Mouse (Mus musculus): ENCODE measurements around the gene Spag8.
A peak's percentile ranks its signal among the peaks of the same experiment; 100 is the strongest.

Spag8 gene

GRCm38 (mm10) chr4:43653161-43654015 lies at the start of gene Spag8:
TSS of gene Spag8 (minus strand) at chr4:43653594.
- DNase-seq = no peak

DNA sequence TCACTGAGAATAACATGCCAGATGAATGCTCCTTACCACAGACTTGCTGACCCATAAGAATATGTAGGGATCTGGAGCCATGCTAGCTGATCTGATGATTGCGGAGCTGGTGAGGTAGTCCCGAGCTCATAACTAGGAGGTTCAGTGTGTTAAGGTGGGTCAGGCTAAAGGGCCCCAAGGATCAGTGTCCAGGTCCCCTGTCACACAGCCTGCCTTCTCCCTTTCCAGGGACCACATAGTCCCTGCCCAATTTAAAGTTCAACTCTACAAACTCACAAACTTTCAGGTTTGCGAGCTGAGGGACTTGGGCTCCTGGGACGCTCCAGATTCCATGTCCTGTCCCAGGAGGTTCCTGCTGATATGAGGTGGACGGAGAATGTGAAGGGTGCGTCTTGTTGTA lies 47.3 kb upstream of the Spag8 start, which contains the start of gene Olfr70:
TSS of gene Olfr70 (minus strand) at position 101 of the 400 bp plus-strand sequence.
- DNase-seq = no peak

DNA sequence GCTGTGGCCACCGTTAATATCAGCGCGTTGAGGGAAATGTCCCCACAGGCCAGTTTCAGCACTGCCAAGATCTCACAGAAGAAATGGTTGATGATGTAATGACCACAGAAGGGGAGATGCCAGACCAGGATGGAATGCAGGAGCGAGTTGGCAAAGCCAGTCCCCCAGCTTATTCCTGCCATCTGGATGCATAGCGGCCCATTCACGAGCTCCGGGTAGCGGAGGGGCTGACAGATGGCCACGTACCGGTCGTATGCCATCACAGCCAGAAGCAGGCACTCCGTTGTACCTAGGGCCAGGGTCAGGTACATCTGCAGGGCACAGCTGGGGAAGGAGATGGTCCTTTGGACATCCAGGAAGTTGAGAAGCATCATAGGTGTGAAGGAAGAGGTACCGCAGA lies 43.2 kb upstream of the Spag8 start:
- DNase-seq = peak; percentile 48 to 49

DNA sequence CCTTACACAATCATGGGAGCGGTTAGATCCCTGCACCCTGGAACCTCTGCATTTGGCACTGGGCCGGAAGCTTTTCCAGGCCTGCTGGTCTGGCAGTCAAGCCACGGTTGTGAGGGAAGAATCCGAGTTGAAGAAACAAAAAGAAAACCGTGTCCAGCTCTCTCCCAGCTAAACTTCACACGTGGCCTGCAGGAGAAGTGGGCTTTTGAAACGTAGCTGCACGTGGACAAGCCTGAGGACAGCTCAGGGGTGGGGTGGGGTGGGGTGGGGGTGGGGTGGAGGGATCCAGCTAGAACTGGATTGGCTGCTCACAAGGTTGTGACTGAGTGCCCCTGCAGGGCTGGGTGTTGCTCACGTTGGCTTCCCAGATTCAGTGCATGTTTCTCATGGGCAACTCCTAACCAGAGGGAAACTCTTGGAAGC lies 41.9 kb upstream of the Spag8 start:
- DNase-seq = no peak

- no peak for DNase-seq
Observed at GRCm38 (mm10) chr4:43694439-43695248, 41.2 kb upstream of the Spag8 start.

- no peak for DNase-seq
Observed at GRCm38 (mm10) chr4:43693806-43694241, 40.4 kb upstream of the Spag8 start.

DNA sequence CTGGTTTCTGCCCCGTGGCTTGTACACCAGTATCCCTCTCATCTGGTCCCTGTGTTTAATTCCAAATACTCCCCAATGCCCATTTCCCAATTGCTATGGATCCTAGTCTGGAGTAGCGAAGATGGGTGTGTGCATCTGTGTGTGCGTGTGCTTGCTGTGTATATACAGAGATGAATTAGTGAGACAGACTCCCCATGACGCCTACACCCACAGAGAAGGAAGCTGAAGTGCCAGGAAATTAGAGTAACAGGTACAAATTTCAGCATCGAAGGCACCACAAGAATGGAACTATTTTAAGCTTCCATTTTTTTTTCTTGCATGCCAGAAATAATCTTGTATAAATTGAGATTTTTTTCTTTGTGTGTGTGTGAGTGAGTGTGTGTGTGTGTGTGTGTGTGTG lies 37.6 kb upstream of the Spag8 start:
- no peak for DNase-seq

DNA sequence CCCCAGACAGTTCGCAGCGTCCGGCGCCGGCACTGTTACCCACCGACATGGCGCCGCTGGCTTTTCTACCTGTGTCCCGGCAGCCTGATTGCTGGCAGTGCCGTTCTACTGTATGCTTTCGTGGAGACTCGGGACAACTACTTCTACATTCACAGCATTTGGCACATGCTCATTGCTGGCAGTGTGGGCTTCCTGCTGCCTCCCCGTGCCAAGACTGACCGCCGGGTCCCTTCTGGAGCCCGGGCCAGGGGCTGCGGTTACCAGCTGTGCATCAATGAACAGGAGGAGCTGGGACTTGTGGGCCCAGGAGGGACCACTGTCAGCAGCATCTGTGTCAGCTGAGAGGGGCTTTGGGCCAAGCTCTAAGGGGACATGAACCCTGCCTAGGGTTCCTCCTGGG lies 36.6 kb upstream of the Spag8 start:
- DNase-seq = no peak

GRCm38 (mm10) chr4:43679416-43680043 lies 26.1 kb upstream of the Spag8 start:
- DNase-seq = no peak

DNA sequence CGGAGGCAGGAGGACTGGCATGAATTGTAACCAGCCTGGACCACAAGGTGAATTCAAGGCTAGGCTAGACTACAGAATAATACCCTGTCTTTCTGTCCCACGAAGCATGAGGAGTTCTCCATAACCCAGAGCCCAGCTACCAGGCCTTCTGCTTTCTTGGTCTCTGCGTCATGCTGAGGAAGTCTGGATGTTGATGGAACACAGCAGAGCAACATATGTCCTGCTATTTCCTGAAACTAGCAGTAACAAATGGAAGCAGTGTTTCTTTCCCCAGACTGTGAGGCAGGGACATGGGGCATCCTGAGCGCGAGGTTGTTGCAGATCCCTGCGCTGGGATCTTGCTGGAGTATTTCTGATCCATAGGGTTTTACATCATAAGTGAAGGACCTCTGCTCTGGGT lies 25.1 kb upstream of the Spag8 start:
- no peak for DNase-seq

GRCm38 (mm10) chr4:43675608-43676007 lies 22.2 kb upstream of the Spag8 start:
- DNase-seq = no peak

GRCm38 (mm10) chr4:43674974-43675373 lies 21.6 kb upstream of the Spag8 start:
- no peak for DNase-seq

DNA sequence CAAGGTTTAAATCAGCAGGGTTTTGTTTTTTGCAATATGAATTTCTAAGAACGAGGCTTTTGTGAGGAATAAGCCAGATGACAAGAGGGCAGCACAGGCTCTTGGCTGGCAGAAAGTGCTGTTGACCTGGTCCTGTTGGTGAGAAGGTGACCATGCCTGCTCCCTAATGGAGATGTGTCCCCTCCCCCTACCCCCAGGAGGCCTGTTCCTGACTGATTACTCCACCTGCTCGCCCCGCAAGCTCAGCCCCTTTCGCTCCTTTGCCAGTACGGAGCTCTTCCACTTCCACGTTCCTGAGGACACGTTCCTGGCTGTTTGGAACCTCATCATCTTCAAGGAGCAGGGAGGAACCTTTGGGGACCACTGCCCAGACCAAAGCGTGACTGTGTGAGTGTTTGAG lies 20.3 kb upstream of the Spag8 start:
- no peak for DNase-seq

DNA sequence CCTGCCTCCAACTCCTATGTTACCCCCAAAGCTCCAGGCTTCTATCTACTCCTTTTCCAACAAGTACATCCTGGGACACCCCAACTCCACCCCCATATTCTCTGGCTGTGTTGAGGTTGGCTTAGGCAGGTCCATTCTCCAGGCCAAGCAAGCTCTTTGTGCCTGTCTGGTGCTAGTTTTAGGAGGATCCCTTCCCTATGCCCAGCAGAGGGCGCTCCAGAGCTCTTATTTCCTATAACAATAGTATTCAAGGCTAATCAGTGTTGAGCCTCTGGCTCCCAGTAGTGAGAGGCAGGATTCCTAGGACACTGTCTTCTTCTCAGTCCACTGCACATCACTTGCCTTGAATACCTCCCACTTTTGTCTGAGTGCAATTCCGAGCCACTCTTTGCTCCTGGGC lies 18.7 kb upstream of the Spag8 start:
- peak; percentile 92 to 95 for DNase-seq

DNA sequence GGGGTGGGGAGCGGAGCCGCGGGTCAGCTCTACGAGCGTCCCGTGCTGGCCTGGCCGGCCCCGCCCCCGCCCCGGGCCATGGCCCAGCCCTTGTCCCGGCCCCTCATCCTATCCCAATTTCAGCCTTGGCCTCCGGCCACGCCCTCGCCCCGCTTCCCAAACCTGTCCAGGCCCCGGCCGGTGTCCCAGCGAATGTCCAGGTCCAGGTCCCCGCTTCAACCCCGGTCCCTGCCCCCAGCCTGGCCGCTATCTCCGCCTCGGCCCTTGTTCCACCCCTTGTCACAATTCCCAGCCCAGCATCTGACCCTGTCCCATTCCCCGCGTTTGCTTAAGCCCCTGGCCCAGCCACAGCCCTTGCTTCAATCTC lies 16.0 kb upstream of the Spag8 start:
- DNase-seq = peak in 1 of 2 experiments; percentile 75

- DNase-seq = peak; percentile 95 to 96
Observed at GRCm38 (mm10) chr4:43668782-43669427, 15.5 kb upstream of the Spag8 start, which contains the start of the genes Tmem8b and Fam221b. TSS of gene Tmem8b (plus strand) at chr4:43668971. TSS of gene Fam221b (minus strand) at chr4:43669145.

GRCm38 (mm10) chr4:43666412-43666811 lies 13.0 kb upstream of the Spag8 start:
- no peak for DNase-seq

GRCm38 (mm10) chr4:43657146-43657545 lies 3.8 kb upstream of the Spag8 start:
- DNase-seq = no peak

DNA sequence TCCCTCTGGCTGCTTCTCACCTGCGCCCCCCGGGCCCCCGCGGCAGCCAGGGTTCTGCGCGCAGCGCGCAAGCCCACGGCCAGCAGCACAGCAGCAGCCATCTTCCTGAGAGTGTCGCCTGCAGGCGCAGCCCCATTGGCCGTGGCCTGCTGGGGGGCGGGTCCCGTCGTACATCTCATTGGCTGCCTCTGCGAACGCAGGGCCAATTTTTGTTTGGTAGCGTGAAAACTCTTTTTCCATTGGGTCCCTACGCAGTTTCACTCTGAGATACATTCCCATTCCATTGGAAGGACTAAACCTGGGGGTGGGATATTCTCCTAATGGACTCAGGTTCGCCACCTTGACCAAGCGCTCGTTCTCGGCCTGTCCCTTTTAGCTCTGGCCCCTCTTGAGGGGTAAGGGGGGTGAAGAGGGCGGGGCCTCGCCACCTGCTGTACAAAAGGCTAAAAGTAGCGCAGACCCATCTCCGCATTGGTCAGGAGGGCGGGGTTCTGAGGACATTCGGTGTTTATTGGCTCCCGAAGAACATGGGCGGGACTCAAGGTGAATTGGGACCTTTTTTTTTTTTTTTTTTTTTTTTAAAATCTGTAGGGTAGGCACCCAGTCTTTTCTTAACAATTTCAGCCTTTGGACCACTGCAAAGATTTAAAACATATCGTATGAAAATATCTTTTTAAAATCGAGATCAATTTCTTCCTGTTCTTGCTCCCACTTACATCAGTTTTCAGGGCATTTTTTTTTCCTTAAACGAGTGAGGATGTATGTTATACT lies 3.1 kb upstream of the Spag8 start, which contains the start of gene Hint2:
TSS of gene Hint2 (minus strand) at position 128 of the 771 bp plus-strand sequence.
- peak; percentile 95 to 100 for DNase-seq

DNA sequence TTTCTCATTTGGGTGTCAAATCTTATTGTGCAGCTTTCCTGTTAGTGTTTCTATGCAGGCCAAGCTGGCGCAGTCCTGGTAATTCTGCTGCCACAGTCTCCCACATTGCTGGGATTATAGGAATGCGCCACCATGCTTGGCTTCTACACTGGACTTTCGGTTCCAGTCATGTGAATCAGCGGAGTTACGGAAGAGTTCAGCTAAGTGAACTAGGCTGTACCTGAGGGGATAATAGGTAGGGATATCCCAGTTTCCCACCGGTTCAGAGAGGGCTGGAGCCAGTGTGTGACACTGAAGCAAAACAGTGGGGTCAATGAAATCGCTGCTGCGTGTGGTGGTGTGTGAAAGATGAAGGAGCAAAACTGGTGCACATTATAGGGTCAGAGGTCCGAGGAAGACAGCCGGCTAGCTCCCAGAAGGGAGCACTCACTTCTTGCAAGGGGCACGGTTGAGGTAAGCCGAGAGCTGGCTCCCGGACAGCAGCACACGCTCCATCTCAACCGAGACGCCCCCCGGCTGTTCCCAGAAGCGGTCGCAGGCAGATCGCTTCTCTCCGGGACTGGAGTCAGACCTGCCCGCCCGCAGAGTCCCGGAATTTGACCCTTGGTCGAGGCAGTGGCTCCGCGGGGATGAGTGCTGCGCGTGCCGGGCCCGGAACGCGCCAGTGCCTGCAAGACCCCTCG lies 2.4 kb upstream of the Spag8 start:
- DNase-seq = no peak

GRCm38 (mm10) chr4:43652726-43653125 lies 668 bp downstream of the Spag8 start:
- DNase-seq = no peak
